Mouse (Mus musculus) left cerebral cortex, postnatal 36 days (tissue): ENCODE measurements around the gene Fgfr2. TPM values are rescaled to one million over a fixed set of nuclear protein-coding genes. Genes with fewer than 3 reads are reported as not detected.

Experiments
- DNase-seq, 2 experiments: peaks; one replicate each; pipeline ENCODE4 v3.0.0; 2021 to 2022; ENCODE audit warnings: low spot score in 2 of 2, mixed read lengths in 1 of 2
- intact Hi-C: fragments of 180-260 bp; cut with DNase I; formaldehyde crosslinking; loops from one replicate; pipeline ENCODE4 v1.15.1; 2025
- total RNA-seq, 2 experiments: library from RNA; stranded (reverse); gene quantifications; 2 replicates each; pipeline ENCODE4 v1.2.3; 2021

Gene Fgfr2
- total RNA-seq, 2 experiments from 2014 or later, result 41.6 to 46.6 TPM

GRCm38 (mm10) chr7:131543623-131544481 lies 1579.3 kb downstream of the Fgfr2 start:
- intact Hi-C loops, result loop anchor here (5.0 to 10.0 kb wide), 2 partner anchors 129 to 203 kb away; partner anchors contain the start of genes Acadsb and Ikzf5
- DNase-seq, result no peak

DNA sequence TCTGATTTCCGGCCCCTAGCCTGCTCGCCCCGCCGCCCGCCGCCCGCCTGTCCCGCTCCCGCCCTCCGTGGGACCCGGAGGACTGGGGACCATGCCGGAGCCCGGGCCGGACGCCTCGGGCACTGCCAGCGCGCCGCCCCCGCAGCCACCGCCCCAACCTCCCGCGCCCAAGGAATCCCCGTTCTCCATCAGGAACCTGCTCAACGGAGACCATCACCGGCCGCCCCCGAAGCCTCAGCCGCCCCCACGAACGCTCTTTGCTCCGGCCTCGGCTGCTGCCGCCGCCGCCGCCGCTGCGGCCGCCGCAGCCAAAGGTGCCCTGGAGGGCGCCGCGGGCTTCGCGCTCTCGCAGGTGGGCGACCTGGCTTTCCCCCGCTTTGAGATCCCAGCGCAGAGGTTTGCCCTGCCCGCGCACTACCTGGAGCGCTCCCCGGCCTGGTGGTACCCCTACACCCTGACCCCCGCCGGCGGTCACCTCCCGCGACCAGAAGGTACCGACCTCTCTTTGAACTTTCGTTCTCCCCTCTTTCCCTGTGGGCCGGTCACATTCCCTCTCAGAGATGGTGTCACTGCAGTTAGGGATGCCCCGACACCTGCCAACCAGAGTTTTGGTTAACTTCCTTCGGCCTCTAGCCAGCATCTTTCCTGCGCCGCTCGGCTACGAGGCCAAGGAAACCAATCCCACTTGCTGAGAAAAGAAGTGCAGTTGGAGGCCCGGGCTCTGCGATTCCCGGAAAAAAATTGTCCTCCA lies 1580.1 kb downstream of the Fgfr2 start:
- intact Hi-C loops, result loop anchor here (5.0 to 10.0 kb wide), 2 partner anchors 128 to 204 kb away; partner anchors contain the start of genes Acadsb and Ikzf5
- no peak for DNase-seq

DNA sequence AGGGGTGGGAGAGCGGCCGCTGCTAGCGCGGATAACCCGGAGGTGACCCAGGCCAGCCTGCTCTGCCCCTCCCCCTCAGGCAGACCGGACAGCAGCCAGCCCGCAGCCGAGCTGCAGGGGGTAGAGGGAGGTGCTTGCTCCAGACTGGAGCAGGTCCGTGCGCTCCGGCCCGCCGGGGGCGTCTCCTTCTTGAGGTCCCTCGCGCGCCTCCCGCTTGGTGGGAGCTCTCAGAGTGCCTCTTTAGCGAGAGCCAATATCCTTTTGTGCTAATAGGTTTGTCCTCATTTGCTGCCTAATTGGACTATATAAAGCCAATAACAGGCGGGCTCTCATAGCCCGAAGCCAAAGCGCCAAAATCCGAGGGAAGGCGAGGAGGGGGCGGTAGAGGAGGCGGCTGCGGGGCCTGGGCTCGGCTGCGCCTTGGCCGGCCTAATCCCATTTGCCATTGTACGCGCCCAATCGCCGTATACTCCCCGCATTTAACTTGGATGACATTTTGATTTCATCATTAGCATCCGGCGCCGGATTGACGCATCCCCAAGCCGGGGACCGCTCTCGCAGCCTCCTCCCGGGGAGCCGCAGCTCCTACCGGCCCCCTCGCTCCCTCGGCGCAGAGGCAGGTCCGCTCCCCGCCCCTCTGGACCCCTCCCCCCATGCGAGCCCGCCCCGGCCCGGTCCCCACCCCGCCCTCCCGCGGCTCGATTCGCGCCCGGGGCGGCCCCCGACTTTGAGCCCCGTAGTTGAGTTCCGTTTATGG lies 1580.9 kb downstream of the Fgfr2 start, which contains the start of gene Hmx3:
Gene Hmx3, plus strand, starts transcription at position 753 of the 757 bp plus-strand sequence.
- intact Hi-C loops, result loop anchor here (5.0 to 10.0 kb wide), 2 partner anchors 127 to 205 kb away; partner anchors contain the start of genes Acadsb and Ikzf5
- no peak for DNase-seq

DNA sequence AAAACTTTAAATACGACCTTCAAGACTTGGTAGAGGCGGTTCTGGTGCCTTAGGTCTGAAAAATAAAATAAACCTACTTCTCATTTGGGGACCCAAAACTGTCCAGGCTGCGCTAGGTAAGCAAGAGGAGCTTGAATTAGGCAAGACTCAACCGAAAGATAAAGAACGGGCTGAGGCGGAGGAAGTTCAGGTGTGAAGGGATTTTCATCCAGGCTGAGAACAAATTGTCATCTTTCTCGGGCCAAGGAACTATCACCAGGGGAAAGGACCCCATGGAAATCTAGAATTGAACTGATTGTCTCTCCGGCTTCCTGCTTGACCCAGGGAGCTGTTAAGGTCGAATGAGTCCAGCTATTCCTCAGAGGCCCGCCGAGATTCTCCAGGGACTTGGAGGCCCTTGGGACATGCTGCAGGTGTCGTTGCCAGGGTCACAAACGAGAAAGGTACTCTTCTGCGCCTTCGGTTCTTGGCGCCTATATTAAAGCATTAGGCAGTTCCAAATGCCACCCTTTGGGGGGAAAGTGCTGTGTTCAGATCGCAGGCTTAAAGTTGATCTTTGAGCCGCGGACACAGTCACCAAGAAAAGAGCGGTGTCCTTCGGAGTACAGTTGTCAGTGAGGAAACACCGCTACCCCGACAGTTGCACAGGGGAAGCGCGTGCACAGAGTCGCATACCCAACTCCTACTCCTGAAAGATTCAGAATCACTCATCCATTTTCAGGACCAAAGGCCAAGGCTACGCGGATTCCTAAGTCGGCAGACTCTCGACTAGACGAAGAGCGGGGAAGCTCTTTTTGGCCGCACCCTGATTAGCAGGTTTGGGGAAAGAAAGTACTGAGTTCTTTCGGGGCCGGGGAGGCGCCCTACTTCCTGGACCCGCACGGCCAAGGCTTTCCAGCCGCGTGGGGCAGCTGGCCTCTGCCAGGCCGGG lies 1581.7 kb downstream of the Fgfr2 start:
- DNase-seq, result no peak
- intact Hi-C loops, result loop anchor here (5.0 to 10.0 kb wide), 2 partner anchors 127 to 206 kb away; partner anchors contain the start of genes Acadsb and Ikzf5

DNA sequence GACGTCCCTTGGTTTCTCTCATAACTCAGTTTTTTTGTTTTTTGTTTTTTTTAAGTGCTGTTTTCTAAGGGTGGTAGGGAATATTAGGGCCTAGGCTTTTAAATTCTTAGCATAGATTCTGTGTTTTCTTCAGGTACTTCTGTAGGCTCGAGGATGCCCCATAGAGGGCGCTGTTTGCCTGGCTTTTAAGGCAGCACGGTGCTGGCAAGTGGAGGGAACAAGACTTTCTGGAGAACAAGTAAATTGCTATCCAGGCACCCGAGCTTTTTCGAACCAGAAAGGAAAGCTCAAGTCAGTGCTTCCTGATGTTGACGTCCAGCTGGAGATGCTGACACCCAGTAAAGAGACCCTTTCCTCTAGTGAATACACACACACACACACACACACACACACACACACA lies 1583.2 kb downstream of the Fgfr2 start:
- intact Hi-C loops, result loop anchor here (1.0 to 10.0 kb wide), 3 partner anchors 125 to 342 kb away; partner anchors contain the start of genes Acadsb and Ikzf5
- DNase-seq, result peak; percentile 79 to 83

DNA sequence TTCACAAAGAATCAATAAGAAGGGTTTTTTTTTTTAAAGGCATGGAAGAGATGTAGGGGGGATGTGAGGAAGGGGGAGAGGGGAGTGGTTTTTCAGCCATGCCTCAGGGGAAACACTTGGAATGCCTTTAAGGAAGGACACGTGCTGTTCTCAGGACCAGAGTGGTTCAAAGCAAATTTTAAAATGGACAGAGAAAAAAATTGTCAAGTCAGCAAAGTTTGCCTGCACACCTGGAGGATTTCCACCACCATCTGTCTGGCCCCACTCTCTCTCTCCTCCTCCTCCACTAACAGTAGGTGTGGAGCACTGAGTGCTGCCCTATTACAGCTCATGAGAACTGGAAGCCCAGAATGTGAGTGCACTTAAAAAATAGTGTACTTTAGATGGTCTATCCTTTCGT lies 1619.4 kb downstream of the Fgfr2 start:
- intact Hi-C loops, result no loop called here
- DNase-seq, result no peak

- intact Hi-C loops, result no loop called here
- DNase-seq, result no peak
Measured at GRCm38 (mm10) chr7:131478403-131478802, 1644.7 kb downstream of the Fgfr2 start.

DNA sequence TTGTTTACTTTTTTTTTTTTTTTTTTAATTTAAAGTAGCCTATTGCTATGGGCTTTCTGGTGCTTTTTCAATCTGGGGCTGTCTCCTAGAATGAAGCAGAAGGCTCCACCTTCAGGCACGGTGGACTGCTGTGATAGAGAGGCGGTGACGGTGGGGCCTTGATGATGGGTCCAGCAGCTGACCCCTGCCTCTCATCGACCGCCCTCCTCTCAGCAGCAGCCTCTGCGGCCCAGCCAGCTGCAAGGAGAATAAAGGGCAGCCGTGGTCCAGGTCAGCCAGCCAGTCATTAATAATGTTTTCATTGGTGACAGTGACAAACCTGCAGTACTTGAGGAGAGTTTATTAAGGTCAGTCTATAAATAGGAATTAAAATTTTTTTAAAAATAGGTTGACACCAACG lies 1646.0 kb downstream of the Fgfr2 start:
- intact Hi-C loops, result no loop called here

DNA sequence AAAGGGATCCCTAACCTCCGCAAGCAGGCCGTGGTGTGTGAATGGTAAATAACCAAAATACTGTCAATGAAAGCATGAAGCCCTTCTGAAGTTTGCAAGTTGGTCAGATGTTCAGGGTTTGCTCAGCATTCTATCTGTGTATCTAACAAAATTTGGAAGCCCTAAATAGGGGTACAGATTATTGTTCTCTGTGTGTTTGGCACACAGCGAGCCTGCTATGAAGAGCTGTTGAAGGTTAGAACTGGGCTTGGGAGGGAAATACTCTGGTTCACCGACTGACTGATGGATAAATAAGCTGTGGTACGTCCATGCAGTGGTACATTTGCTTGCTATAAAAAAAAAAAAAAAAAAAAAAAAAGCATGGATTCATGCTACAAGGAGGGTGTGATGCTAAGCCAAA lies 1651.6 kb downstream of the Fgfr2 start:
- no peak for DNase-seq
- intact Hi-C loops, result no loop called here

More for the DNA sequence above, 1646.0 kb downstream of the Fgfr2 start:
- DNase-seq, result no peak

DNA sequence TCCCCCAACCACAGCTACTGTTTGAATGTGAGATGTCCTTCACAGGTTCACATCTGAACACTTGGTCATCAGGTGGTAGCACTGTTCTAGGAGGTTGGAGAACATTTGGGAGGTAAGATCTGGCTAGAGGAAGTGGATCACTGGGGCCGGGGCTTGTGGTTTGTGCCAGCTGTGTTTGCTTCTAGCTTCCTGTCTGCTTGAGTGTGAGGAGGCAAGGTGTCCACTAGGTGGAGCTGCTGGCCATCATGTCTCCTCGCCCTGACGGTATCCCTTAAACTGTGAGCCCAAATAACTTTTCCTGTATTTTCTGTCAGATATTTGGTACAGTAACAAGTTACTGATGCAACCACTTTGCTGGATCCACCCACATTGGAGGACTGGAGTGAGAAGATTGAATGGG lies 1653.6 kb downstream of the Fgfr2 start:
- intact Hi-C loops, result no loop called here
- no peak for DNase-seq

DNA sequence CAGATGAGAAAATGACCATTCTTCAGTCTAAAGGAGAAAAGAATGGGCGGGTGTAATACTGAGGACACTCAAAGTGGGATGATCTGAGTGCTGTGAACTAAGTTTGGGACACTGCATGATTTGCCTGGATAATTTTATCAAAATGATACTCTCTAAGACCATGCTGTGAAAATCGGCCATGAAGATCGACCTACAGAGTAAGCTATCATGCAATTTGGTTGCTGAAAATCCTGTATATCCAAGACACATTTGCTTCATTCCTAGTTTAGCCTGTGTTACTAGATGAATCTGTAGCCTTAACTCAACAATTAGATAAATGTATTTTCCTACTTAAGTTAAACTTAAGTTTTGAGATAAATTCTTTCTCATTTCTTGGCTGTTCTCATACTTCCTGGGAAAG lies 1655.8 kb downstream of the Fgfr2 start:
- DNase-seq, result no peak
- intact Hi-C loops, result no loop called here

GRCm38 (mm10) chr7:131465735-131466134 lies 1657.4 kb downstream of the Fgfr2 start:
- DNase-seq, result no peak
- intact Hi-C loops, result no loop called here

GRCm38 (mm10) chr7:131465117-131465601 lies 1658.0 kb downstream of the Fgfr2 start:
- DNase-seq, result no peak
- intact Hi-C loops, result no loop called here

DNA sequence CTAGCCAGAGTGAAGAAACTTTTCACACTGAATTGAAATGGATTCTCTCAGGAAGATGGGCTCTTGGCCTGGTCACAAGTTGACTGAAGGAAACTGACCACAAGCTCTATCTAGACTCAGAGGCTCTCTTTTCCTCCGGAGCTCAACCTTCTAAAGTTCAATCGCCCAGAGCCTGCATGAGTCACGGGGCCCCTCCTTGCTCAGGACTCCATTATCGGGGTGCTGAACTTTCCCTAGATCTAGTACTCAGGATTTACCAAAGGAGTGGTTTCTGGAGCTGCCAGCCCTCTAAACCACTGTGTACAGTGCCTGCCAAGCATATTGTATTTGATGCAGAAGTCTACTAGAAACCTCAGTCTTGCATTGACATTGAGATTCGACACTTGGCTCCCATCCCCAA lies 1666.4 kb downstream of the Fgfr2 start:
- DNase-seq, result no peak
- intact Hi-C loops, result no loop called here

DNA sequence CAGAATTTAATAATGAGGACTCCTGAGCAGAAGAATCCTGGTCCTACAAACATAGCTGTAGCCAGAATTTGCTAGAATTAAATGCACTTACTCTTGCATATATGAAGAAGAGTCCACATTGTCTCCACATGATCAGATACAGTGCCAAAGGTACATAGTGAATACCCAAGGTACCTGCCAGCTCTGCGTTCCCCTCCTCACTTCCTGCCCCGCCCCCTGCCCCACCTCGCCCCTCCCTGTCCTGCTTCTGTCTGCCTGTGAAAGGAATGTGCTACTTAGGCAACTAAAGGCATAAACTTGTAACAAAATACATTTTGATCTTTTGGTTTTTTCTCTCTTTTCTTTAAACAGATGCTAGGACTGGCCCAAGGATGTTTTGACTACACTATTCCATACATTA lies 1686.1 kb downstream of the Fgfr2 start:
- intact Hi-C loops, result loop anchor here (10.0 kb wide), 1 partner anchor 128 kb away; the partner anchor contains the start of gene Bub3
- no peak for DNase-seq

DNA sequence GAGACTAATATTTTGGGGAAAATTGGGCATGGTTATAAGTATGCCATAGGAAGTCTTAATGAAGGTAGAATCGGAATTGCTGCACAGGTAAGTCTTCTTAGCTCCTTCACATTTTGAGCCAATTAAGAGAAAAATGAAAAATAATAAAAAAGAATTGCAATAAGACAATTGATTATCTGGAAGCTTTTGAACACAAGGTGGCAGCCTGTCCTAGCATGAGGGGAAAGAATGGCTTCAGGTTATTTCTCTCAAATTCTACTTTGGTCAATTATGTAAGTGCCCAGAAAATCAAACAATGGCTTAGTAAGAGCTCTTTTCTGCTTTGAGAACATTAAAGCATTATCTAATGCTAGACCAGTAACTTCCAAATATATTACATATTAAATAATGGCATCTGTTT lies 1688.9 kb downstream of the Fgfr2 start:
- intact Hi-C loops, result loop anchor here (10.0 kb wide), 1 partner anchor 131 kb away; the partner anchor contains the start of gene Bub3
- no peak for DNase-seq

DNA sequence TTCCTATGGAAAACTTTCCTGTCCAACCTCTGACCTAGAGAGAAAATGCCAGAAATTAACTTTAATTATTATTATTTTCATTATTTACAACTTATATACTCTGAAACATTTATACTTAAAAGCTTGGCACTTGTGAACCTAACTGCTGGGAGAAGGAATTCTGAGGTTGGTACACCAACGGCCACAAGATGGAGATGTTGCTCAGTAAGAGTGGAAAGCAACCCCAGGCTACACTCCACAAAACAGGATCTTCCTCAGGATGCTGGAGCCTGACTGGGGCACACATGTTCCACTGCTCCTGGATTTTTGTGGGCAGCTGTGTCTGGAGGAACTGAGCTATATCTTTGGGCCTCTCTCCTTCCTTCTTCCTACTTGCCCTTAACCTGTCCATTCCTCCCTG lies 1690.9 kb downstream of the Fgfr2 start:
- intact Hi-C loops, result loop anchor here (1.0 to 10.0 kb wide), 2 partner anchors 133 to 450 kb away; partner anchors contain the start of gene Bub3

GRCm38 (mm10) chr7:131427331-131427730 lies 1695.8 kb downstream of the Fgfr2 start:
- no peak for DNase-seq
- intact Hi-C loops, result loop anchor here (10.0 kb wide), 1 partner anchor 787 kb away; no protein-coding TSS in a partner anchor

More for the DNA sequence above, 1690.9 kb downstream of the Fgfr2 start:
- peak; percentile 25 to 27 for DNase-seq
